Mouse (Mus musculus): ENCODE results near the gene Bmf. TPM values are rescaled to one million over a fixed set of nuclear protein-coding genes. Genes with fewer than 3 reads are reported as not detected.
A peak's percentile ranks its signal among the peaks of the same experiment; 100 is the strongest.

Bmf gene
- total RNA-seq, 1 experiment from 2014 or later = 42.1 TPM

DNA sequence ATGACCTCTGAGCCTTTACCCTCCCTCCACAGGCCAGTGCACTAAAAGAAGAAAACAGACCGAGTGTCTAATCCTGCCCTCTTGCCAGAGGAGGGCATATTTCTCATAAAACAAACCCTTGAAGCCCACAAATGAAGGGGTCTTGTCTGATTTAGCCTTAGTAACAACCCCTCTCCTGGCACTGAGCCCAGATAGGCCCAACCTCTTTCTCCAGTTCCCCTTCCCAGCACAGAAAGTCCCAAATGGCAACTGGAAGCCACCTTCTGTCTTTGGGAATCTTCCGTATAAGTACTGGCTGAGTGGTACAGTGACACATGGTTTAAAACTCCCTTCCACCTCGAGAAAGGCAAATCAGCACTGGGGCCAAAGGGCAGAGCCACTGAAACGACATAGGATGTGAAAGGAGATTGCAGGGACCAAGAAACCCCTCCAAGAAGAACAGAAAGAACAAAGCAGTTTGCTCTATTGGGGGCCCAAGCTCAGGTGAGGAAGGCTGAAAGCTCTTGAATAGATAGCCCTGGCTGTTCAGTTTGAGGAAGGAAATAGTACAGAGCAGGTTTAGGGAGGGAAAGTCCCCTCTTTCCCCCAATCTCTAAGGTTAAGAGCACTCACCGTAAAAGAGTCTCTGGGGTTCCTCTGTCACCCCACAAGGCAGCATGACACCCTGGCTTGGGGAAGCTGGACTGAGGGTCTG is 3.2 kb downstream of the Bmf start:
- no peak for ATAC-seq (replicated peaks; ENCODE audit: insufficient number of reproducible peaks, low FRiP score, low TSS enrichment, poor library complexity, severe bottlenecking)

GRCm38 (mm10) chr2:118545242-118546103 is 4.0 kb downstream of the Bmf start:
- ATAC-seq (replicated peaks; ENCODE audit: insufficient number of reproducible peaks, low FRiP score, low TSS enrichment, poor library complexity, severe bottlenecking) = no peak

- ATAC-seq (replicated peaks; ENCODE audit: insufficient number of reproducible peaks, low FRiP score, low TSS enrichment, poor library complexity, severe bottlenecking) = no peak; the same call in 1 of the 2 replicates
Measured at GRCm38 (mm10) chr2:118543893-118544799, 5.3 kb downstream of the Bmf start.

- ATAC-seq (replicated peaks; ENCODE audit: insufficient number of reproducible peaks, low FRiP score, low TSS enrichment, poor library complexity, severe bottlenecking) = no peak
Measured at GRCm38 (mm10) chr2:118542971-118543573, 6.4 kb downstream of the Bmf start.

GRCm38 (mm10) chr2:118541716-118542115 is 7.8 kb downstream of the Bmf start:
- ATAC-seq (replicated peaks; ENCODE audit: insufficient number of reproducible peaks, low FRiP score, low TSS enrichment, poor library complexity, severe bottlenecking) = no peak

- ATAC-seq (replicated peaks; ENCODE audit: insufficient number of reproducible peaks, low FRiP score, low TSS enrichment, poor library complexity, severe bottlenecking) = peak; percentile 66
Measured at GRCm38 (mm10) chr2:118540691-118541117, 8.8 kb downstream of the Bmf start.

GRCm38 (mm10) chr2:118539881-118540516 is 9.5 kb downstream of the Bmf start:
- peak; percentile 18; the same call in 1 of the 2 replicates for ATAC-seq (replicated peaks; ENCODE audit: insufficient number of reproducible peaks, low FRiP score, low TSS enrichment, poor library complexity, severe bottlenecking)

- no peak for ATAC-seq (replicated peaks; ENCODE audit: insufficient number of reproducible peaks, low FRiP score, low TSS enrichment, poor library complexity, severe bottlenecking)
Measured at GRCm38 (mm10) chr2:118539040-118539439, 10.4 kb downstream of the Bmf start.

DNA sequence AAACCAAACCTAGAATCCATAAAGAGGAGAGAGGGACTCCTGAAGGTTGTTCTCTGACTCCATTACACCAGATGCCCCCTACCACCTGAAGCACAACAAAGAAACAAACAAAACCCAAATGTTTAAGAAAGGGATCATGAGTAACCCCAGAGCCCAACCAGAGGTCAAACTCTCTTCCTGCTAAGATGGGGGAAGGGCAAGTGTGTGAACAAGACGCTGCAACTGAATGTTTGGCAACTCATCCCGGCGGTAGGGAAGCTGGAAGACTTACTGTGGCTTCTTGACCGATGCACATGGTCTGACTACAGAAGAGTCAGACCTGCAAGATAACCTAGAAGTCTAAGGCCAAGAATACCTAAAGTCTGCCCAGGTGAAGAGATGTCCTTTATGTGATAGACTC is 12.3 kb downstream of the Bmf start:
- ATAC-seq (replicated peaks; ENCODE audit: insufficient number of reproducible peaks, low FRiP score, low TSS enrichment, poor library complexity, severe bottlenecking) = no peak

DNA sequence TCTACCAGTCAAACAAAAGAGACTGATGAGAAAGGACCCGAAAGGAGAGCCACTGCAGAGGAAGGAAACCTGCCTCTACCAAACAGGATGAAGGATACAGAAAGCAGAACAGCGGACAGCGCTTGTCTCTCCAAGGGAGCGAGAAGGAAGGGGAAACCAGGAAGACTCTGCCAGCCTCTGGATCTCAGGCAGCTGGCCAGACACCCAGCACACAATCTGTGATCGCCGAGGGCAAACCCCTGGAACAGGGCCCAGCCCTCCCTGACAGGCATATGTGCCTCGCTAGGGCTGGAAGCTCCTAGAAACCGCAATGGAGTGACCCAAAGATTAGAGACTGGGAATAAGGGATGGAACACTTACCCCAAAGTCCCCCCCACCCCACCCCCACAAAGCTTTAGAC is 12.9 kb downstream of the Bmf start:
- no peak for ATAC-seq (replicated peaks; ENCODE audit: insufficient number of reproducible peaks, low FRiP score, low TSS enrichment, poor library complexity, severe bottlenecking)

DNA sequence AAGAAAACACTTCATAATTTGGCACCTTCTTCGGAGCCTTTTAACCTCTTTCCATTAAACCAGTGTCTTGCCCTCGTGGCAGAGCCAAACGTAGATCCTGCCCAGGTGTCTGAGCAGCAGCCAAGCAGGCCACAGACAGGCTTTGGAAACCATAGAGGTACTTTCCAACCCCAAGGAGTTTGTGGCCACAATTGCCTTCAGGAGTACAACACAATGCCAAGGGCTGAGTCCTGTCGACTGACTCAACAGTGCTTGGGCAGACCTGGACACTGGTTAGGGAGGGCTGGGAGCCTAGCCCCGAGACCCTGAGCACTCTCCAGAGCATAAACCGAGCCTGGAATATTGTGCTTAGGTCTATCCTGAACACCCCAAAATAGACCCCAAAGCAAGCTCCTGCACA is 13.4 kb downstream of the Bmf start:
- no peak for ATAC-seq (replicated peaks; ENCODE audit: insufficient number of reproducible peaks, low FRiP score, low TSS enrichment, poor library complexity, severe bottlenecking)

GRCm38 (mm10) chr2:118533969-118534368 is 15.5 kb downstream of the Bmf start:
- peak; percentile 89 for ATAC-seq (replicated peaks; ENCODE audit: insufficient number of reproducible peaks, low FRiP score, low TSS enrichment, poor library complexity, severe bottlenecking)

- no peak for ATAC-seq (replicated peaks; ENCODE audit: insufficient number of reproducible peaks, low FRiP score, low TSS enrichment, poor library complexity, severe bottlenecking)
Measured at GRCm38 (mm10) chr2:118532855-118533675, 16.4 kb downstream of the Bmf start.

DNA sequence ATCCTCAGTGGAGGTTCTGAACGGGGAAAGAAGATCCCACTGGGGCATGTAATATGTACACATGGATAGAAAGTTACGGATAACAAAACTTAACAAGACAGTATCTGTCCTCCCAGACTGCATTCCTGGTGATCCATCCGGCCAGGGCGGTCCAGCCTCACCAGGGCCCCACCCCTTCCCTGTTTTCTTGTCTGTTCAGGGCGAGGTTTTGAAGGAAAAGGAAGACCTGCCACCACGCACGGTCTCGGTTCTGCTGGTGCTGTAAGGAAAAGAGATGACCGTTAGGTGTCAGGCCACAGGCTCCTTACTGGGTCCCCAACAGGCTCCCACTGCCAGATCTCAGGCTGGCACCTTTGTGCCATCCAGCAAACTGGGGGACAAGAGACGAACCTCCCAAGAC is 17.1 kb downstream of the Bmf start:
- no peak for ATAC-seq (replicated peaks; ENCODE audit: insufficient number of reproducible peaks, low FRiP score, low TSS enrichment, poor library complexity, severe bottlenecking)

GRCm38 (mm10) chr2:118529466-118530181 is 19.9 kb downstream of the Bmf start:
- no peak for ATAC-seq (replicated peaks; ENCODE audit: insufficient number of reproducible peaks, low FRiP score, low TSS enrichment, poor library complexity, severe bottlenecking)

- no peak for ATAC-seq (replicated peaks; ENCODE audit: insufficient number of reproducible peaks, low FRiP score, low TSS enrichment, poor library complexity, severe bottlenecking)
Measured at GRCm38 (mm10) chr2:118526545-118526944, 22.9 kb downstream of the Bmf start.

DNA sequence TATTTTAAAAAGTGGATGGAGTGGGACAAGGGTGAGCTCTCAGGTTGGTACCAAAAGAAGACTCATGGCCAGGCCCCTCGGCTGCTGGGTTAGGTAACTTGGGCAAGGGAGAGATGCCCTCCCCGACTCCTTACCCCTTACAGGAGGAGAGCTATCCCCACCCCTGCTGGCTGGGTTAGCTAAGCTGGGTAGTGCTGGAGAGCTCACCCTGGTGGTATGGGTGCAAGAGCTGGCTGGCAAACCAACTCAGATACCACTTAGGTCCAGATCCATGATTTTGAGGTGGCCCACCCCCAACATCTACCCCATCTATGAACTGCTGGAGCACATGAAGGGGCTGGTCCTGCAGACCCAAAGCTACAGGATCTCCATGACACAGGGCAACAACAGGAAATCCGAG is 24.7 kb downstream of the Bmf start:
- no peak for ATAC-seq (replicated peaks; ENCODE audit: insufficient number of reproducible peaks, low FRiP score, low TSS enrichment, poor library complexity, severe bottlenecking)
